Mouse (Mus musculus): ENCODE measurements around the gene Mbtd1. TPM values are rescaled to one million over a fixed set of nuclear protein-coding genes. Genes with fewer than 3 reads are reported as not detected.

Gene Mbtd1
- total RNA-seq, 4 experiments from 2014 or later, result 25.4 to 38.4 (median 30.7) TPM

DNA sequence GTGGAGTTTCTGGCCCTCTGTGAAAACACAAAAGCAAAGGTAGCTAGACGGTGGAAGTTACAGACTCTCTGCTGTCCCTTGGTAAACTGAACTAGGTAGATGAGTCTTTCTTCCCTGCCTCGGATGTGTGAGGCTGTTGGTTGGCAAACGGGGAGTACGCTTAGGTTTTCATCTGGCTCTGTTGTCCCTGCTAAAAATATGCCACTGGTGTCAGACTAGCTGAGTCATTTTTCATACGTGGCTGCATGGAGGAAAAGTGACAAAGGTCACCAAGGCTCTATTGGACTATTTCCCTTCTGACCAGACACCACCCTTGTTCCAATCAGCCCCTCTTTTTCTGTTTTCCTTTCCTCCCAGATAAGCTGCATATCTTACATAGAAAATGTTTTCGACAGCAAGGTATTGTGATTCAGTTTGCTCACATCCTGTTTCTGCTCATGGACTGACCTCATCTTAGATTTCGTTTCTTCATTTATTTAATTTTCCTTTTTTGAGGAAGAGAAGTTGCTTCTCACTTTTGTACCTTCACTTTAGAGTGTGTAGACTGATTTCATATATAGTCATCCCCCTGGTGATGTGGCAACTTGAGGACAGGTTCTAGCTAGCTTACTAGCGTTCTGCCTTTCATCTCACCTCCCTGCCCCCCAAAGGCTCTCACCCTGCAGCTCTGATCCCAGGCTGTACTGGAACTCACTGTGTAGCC, 102.1 kb downstream of the Mbtd1 start:
- no peak for DNase-seq

DNA sequence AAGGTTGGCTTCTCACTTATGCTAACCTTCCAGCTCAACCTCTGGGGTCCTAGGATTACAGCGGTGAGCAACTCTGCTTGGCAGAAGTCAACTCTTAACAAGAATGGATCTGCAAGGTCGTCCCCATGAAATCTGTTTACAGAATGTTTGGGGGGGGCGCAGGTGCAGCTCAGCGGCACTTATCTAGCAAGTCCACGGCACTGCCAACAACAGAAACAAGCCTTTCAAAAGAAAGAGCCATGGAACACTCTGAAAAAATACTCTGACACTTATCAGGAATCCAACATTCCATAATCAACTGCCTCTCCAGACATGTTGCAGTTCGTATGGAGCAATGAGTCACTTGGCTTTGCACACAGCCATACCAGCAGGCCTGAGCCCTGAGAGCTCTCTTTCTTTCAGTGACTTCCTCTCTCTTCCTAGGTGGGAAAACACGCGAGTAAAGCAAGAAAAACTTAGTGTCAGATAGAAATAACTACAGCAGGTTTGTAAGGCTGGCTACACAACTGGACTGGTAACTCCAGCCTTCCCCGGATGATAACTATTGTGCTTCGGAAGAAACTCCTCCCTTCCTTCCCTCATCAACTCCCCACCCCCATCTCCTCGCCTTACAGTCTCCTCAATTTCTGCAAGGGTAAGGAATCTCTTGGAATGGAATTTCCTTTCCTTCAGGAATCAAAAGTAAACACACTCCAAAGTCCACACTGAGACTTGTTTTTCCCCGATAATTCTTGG, 102.8 kb downstream of the Mbtd1 start:
- no peak for DNase-seq

DNA sequence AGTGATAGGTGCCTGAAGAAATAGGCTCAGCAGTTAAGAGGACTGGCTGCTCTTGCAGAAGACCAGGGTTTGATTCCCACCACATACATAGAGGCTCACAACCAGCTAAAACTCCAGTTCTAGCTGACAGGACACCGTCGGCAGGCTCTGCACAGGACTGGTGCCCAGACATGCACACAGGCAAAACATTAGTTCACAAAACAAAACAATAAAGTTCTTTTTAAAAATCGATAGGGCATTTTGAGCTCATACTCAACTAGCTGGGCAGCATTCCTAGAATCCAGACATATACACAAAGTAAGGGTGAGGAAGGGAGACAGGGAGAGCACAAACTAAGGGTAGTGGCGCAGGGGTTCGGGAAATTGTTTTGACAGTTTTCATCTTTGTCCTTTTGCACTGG, 108.9 kb downstream of the Mbtd1 start:
- DNase-seq, result no peak

DNA sequence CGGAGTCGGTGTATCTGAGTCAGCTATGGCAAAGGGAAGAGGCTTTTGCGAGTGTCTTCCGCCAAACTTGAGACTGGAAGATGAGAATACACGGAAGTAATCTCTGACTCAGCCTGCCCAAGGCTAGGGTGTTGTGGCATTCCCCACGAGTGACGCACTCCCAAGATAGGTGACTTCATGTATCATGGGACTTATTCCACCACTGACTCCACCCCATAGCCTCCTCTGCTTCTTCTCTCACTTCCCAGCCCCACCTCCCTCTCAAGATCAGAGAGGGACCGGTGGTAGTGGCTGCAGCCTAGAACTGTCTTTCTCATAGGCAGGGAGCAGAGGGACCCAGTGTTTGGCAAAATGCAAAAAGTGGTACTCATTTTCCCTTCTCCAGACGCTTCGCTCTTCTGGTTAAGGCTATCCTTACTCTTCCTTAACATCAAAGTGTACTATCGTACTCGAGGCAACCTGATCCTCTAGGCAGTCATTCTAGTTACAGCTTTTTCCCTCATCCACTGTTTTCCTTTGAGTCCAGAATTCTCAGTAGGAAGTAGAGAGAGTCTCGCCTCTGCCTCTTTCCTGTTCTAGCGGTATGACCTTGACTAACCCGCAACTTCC, 109.6 kb downstream of the Mbtd1 start:
- peak; percentile 94 for DNase-seq

DNA sequence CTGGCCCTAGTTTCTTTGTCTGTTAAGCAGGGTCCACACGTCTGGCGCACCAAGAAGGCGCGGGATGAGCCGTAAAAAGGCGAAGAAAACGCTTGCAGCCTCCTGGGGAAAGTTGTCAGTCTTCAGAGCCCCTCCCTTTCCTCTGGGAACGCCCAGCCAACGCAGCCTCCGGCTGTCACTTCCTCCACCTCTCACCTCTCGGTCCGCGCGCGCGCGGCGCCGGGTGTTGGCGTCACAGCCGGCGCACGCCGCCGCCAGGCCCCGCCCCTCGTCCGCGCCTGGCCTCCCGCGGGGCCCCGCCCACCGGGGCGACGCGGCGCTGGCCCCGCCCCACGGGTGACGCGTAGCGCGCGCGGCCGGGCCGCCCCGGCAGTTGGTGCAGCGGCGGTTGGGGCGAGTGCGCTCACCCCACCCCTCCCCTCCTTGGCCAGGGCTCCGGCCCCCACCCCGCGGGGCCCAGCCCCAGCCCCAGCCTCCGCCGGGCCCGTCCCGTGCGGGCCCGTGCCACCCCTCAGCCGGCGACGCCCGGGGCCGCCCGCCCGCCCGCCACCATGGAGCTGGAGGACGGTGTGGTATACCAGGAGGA, 110.2 kb downstream of the Mbtd1 start, which contains the start of gene Spag9:
TSS of gene Spag9 (plus strand) at position 372 of the 586 bp plus-strand sequence.
- peak; percentile 91 for DNase-seq

Other genes starting within 250 kb of the Mbtd1 start
- gene Utp18, start 86 bp upstream of the Mbtd1 start, total RNA-seq (2022), result 10 to 100 TPM; 20.7 to 29.2 (median 22.0) TPM
- 100 to 1,000 TPM; 422 to 501 (median 468) TPM for gene Nme2, start 70.4 kb downstream of the Mbtd1 start, total RNA-seq (2022)
- gene Gm20390, start 82.4 kb downstream of the Mbtd1 start, total RNA-seq (2022), result 100 to 1,000 TPM in 1 of 4 experiments, 10 to 100 TPM in 3; 71.9 to 117 (median 88.3) TPM
- 10 to 100 TPM; 36.1 to 56.6 (median 44.8) TPM for gene Nme1, start 82.7 kb downstream of the Mbtd1 start, total RNA-seq (2022)
- 100 to 1,000 TPM in 2 of 4 experiments, 10 to 100 TPM in 2; 93.5 to 138 (median 115) TPM for gene Spag9, start 110.2 kb downstream of the Mbtd1 start, total RNA-seq (2022)

Measured in adrenal gland, adult 8-10 months (tissue).